Mouse (Mus musculus): ENCODE results near the gene Kcnmb4.
A peak's percentile ranks its signal among the peaks of the same experiment; 100 is the strongest.

Gene Kcnmb4

GRCm38 (mm10) chr10:116402742-116403425 is 70.8 kb downstream of the Kcnmb4 start:
- peak; percentile 35 to 43 for DNase-seq (ENCODE audit: low spot score in 2 of 2)

- DNase-seq (ENCODE audit: low spot score in 2 of 2), result no peak
These were observed 75.7 kb downstream of the Kcnmb4 start for GRCm38 (mm10) chr10:116397973-116398372.

DNA sequence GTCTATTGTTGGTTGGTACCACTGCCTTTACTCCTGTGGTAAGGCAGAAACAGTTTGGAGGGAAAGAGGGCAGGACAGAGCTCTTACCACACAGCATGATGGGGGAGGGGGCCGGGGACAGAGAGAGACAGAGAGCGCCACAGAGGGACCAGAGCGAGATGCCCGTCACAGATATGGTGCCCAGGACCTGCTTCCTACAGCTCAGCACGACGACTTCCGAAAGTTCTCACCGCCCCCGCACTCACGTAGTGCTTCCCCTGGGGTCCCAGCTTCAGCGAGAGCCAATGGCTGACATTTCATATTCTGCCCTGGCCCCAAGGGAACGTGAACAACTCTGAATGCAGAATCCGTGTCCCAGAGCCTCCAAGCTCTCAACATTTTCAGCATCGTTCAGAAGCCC is 76.1 kb downstream of the Kcnmb4 start:
- DNase-seq (ENCODE audit: low spot score in 2 of 2), result no peak

- DNase-seq (ENCODE audit: low spot score in 2 of 2), result no peak
These were observed 76.7 kb downstream of the Kcnmb4 start for GRCm38 (mm10) chr10:116396966-116397365.

- no peak for DNase-seq (ENCODE audit: low spot score in 2 of 2)
These were observed 77.4 kb downstream of the Kcnmb4 start for GRCm38 (mm10) chr10:116396279-116396678.

GRCm38 (mm10) chr10:116394585-116394984 is 79.1 kb downstream of the Kcnmb4 start:
- no peak for DNase-seq (ENCODE audit: low spot score in 2 of 2)

DNA sequence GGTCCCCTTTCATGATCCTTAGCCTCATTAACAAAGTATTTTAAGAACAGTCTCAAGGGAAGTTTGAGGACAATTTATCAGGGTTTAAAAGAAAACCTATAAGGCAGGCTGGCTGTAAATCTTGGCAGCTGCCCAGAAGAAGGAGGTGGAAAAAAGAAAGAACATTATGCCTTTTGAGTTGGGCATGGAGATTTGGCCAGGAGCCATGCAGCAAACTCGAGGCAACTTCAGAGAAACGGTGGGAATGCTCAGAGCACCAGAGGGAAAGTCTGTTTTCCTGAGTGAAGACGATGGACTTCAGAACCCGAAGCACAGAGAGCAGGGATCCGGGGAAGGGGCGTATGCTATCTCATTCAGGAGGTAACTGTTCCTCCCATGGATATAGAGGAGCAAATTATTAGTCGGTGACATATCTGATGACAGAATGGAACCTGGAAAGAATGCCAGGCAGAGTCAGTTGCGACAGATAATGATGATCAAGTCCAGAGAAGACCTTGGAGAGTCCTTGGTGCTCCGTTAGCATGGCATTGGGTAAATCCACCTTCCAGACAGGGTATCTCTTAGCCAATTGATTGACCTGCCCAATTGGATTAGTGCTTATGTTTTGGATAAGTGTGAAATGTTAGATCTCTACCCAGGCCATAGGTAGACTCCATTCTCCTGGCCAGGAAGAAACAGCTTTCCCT is 79.7 kb downstream of the Kcnmb4 start:
- peak; percentile 43 to 65 for DNase-seq (ENCODE audit: low spot score in 2 of 2)

- no peak for DNase-seq (ENCODE audit: low spot score in 2 of 2)
These were observed 84.8 kb downstream of the Kcnmb4 start for GRCm38 (mm10) chr10:116388840-116389239.

GRCm38 (mm10) chr10:116386391-116386885 is 87.2 kb downstream of the Kcnmb4 start:
- no peak for DNase-seq (ENCODE audit: low spot score in 2 of 2)

GRCm38 (mm10) chr10:116384401-116384800 is 89.3 kb downstream of the Kcnmb4 start:
- DNase-seq (ENCODE audit: low spot score in 2 of 2), result no peak

DNA sequence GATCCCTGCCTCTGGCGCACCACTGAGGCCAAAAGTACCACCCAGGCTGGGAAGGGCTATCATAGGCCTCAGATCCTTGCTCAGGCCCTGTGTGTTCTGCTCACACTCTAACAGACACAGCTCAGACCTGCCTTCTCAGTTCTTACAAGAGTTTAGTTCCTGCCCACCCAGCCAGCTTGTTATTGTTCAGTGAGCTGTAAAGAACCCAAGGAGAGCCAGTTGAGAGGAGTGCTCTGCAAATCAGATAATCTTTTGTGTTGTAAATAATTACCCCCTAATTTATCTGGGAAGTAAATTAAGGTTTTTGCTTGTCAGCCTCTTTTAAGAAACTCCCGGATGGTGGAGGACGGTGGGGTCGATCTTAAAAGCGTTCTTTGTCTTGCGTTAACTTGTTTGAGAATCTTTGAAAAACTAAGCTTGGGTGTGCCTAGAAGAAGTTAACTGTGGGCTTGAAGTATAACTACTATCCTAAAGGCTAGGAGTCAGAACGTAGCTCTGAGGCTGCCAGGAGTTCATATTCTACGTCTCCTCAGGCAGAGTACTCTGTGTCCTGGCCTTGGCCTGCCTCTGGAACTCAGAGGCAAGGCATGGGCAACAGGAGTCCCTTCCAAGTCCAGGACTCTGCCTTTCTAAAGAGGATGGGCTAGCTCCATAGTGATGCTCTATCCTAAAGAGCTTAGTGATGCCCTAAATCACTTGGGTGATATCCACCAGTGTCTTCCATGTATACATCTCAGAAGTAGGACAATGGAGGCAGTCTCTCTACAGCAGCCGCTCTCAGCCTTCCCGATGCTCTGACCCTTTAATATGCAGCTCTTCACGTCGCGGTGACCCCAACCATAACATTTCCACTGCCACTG is 90.6 kb downstream of the Kcnmb4 start:
- DNase-seq (ENCODE audit: low spot score in 2 of 2), result no peak

DNA sequence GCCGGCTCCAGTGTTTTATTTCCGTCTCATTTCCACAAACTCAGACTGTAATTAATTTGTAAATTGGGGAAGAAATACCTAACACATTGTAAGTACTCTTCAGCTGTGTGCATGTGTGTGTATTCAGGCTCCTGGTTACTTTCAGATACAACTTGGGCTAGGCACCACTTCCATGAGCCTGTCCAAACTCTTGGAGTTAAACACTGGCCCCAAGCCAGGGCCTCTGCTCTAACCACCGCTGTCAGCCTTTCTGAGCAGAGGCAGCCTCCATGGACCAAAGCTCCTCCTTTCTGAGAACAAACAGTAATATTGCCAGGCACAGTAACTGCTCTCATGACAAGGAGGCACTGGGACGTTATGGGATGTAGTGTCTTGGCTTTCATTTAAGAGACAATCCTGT is 96.8 kb downstream of the Kcnmb4 start:
- DNase-seq (ENCODE audit: low spot score in 2 of 2), result no peak

DNA sequence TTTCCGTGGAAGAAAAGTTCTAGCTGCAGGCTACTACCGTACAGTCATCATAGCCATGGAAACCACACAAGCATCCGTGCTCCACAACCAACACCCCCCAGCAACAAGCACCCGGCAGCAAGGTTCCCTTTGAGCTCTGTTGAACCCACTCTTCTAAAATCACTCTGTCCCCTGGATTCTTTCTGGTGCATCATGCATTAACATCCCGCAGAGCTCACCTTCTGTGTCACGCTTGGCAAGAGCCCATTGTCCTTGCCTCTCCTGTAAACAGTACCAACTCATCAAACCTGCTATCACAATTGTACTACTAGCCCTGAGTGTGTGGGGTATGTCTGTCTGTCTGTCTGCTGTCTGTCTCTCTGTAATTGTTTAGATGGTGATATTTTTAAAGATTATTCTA is 99.6 kb downstream of the Kcnmb4 start:
- no peak for DNase-seq (ENCODE audit: low spot score in 2 of 2)

DNA sequence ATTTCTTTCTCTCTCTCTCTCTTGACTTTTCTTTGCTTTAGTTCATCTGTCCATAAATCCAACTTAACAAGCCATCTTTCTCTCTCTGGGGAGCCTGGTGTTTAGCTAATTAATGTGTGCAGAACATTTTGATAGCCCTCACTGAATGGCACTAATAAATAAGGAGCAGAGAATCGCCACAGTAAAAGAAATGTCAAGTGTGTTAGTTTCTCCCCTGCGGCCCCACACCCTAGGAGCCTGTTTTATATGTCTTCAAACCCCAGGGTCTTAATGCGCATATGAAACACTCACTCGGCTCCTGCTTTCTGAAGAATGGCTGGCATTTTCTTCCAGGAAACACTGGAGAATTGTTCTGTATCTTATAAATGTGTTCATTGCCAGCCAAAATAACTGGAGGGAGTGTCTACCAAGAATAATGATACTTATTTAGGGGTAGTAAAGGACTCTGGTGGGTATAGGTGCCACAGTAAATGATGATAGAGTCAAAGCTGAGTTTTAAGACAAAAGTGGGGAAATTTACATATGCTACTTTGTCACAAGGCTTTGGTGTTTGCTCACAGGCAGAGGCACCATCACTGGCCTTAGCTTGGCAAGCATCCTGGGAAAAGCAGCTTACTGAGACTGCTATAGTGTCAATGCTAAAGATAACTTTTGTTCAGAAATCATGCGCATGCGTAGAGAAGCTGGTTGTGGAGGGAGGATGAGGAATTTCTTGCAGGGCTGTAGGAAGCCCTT is 102.5 kb downstream of the Kcnmb4 start:
- peak in 1 of 2 experiments; percentile 57 for DNase-seq (ENCODE audit: low spot score in 2 of 2)
